Mouse (Mus musculus): Measurements from ENCODE around the gene Reep1. TPM values are rescaled to one million over a fixed set of nuclear protein-coding genes. Genes with fewer than 3 reads are reported as not detected.
A peak's percentile ranks its signal among the peaks of the same experiment; 100 is the strongest.

The Reep1 gene
- total RNA-seq, 2 experiments from 2014 or later, result 69.1 to 71.2 TPM

DNA sequence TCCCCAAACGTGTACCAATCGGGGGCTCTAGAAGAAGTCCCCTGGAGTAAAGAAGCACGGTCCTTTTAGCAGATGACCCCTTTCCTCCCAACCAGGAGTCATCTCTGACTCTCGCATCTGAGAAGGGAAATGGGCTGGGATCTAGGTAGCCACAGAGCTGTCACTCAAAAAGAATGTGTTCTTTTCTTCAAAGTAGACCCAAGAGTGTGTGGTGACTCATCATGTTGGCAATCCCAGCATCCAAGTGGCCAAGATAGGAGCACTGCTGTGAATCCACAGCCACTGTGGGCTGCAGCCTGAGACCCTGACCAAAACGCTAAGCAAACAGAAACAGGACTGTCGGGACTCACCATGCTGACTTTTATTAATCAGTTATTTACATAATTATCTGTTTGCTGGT, 37.6 kb downstream of the Reep1 start:
- H3K27ac ChIP-seq, result peak overlapping the region; percentile 77
- no peak for TF ChIP-seq CTCF (conservative IDR thresholded peaks at IDR 0.05)
- H3K4me3 ChIP-seq, result no peak overlapping the region
- no peak for DNase-seq (ENCODE audit: low spot score in 2 of 2)

DNA sequence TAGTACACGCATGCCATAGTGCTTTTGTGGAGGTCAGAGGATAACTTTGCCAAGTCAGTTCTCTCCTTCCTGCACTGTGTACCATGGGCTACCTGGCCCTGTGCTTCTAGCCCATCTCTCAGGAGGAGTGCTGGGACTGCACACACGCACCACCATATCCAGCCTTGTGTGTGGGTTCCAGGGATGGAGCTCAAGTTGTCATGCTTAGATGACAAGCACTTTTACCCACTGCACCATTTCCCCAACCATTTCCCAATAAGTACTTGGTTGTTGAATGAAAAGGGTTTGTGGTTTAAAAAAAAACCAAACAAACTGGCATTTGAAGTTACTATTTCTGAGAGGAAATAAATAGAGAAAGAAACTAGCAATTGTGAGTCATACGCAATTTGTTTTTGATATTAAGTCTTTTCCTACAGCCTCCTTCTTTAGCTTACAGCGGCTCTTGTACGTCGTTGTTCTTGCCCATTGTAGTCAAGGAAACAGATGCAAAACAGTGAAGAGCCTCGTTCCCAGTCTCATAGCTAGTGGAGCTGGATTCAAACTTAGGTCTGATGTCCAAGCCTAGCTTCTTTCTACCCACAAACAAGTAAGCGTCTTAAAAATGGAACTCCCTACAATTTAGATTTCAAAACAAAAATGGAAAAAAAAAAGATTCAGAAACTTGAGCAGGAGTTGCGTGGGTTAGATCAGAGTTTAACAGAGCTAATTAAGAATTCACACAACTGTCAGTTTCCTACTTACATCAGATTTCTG, 38.3 kb downstream of the Reep1 start:
- peak in 1 of 2 experiments; percentile 55 for DNase-seq (ENCODE audit: low spot score in 2 of 2)
- TF ChIP-seq CTCF (conservative IDR thresholded peaks at IDR 0.05), result no peak
- H3K4me3 ChIP-seq, result no peak overlapping the region
- H3K27ac ChIP-seq, result peak overlapping the region; percentile 77

DNA sequence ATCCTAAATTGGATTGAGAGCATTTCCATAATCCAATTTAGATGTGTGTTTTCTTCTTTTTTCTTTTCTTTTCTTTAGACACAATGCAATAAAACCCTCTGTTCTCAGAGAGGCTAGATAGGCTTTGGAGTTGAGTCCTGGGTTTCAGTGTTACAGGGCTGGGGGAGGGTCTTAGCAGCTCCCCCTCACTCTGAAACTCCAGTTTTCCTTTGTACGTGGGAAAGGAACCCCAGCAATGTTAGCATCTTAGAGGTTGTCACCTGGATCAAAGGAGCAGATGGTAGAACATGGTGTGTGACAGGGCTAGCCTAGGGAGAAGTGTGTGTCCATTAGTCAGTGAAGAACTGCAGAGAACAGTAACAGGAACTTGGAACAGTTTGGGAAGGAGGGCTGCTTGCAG, 38.9 kb downstream of the Reep1 start:
- no peak for TF ChIP-seq CTCF (conservative IDR thresholded peaks at IDR 0.05)
- no peak for DNase-seq (ENCODE audit: low spot score in 2 of 2)
- Histone ChIP-seq H3K27ac (peak overlapping the region; percentile 76), H3K4me3 (no peak overlapping the region)

DNA sequence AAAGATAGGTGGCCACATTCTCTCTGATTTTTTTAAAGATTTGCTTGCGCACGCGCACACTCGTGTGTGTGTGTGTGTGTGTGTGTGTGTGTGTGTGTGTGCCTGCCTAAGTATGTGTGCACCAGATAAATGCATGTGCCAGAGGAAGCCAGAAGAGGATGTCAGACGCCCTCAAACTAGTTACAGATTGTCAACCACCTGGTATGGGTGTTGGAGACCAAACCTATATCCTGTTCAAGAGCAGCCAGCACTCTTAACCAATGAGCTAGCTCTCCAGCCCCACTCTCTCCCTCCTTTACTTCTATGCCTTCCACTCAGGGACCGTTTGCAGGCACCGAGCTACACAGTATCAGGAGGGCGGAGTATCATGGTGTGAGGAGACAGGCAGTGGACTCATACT, 39.5 kb downstream of the Reep1 start:
- TF ChIP-seq CTCF (conservative IDR thresholded peaks at IDR 0.05), result no peak
- no peak overlapping the region for H3K4me3 ChIP-seq
- peak; percentile 26 to 38 for DNase-seq (ENCODE audit: low spot score in 2 of 2)
- peak overlapping the region; percentile 76 for H3K27ac ChIP-seq

DNA sequence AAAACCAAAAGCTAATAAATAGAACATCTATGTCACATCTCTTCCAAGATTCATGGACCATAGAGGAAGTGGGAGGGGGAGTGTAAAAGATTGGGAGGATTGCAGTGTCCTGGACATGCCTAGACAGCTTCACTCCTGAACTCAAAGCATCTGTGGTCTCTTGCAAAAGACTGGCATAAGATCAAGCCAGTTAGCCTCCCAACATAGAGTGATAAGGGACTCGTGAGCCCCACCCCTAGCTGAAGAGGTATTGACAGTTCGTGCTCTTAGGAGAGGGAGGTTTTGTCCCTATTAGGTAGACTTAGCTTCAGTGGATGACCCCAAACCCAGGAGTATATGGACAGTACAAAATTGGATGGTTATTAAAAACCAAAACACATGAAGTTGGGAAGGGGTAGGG, 44.2 kb downstream of the Reep1 start:
- no peak for DNase-seq (ENCODE audit: low spot score in 2 of 2)
- Histone ChIP-seq H3K4me3 (no peak overlapping the region), H3K27ac (peak overlapping the region; percentile 83; the same call in 1 of the 2 replicates)
- no peak for TF ChIP-seq CTCF (conservative IDR thresholded peaks at IDR 0.05)

DNA sequence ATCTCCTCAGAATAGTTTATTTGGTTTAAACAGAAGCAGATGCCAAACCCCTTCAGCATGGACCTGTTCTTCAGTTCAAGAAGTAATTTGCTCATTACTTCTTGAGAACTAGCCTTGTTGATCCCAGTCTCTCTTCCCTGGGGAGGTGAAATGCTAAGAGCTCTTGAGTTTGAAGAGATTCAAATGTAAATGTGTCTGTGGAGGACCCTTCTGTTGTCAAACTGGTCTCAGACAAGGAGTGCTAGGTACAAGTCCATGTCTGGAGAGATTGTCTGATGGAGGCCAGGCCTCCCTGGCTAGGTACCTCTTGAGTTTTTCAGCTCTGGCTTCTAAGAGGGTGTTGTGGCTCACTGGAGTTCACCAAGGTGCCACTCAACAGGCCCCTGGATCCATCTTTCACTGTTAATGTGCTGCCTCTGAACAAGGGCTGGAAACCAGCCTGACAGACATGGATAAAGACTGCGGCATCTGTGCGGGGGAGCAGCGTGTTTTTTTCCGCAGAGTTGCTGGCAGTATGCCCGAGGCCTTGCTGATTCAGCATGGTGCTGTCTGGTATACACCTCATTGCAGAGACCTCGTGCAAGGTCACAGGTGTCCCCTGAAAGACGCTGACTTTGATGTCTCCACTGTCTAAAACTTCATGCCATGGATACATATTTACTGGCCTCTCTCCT, 45.6 kb downstream of the Reep1 start:
- Histone ChIP-seq H3K27ac (peak overlapping the region; percentile 83), H3K4me3 (no peak overlapping the region)
- no peak for TF ChIP-seq CTCF (conservative IDR thresholded peaks at IDR 0.05)
- DNase-seq (ENCODE audit: low spot score in 2 of 2), result peak; percentile 88 to 90

DNA sequence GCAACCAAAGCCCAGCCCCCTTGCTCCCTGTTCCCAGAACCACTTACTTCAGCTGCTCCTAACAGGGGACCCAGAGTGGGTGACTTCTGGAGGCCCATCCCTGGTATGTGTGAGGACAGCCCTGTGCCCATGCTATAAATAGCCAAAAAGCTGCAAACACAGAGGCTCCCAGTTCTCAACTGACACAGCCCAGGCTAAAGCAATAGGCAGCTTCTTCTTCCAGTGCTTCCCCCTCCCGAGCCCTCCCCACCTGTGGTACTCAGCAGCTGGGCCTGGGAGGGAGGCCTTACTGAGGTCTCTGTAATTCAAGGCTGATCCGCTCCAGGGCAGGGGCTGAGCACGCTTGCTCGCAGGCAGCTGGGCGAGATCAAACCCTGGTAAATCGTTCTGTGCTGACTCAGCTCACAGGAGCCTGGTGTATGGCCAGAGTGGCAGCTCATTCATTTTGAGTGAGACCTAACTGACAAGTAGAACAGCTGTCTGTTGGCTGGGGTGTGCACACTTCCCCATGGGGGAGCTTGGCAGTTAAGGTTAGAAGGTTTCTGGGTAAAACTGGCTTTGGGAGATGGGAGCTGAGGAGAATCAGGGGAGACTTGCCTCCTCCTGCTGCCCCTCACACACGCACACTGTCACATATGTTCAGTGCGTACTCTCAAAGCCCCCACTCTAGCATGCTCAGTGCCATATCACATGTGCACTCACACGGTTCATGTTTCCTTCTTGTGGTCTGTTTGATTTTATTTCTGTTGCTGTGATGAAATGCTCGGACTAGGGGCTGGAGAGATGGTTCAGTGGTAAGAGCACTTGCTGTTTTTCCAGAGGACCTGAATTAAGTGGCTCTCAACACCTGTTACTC, 49.9 kb downstream of the Reep1 start:
- Histone ChIP-seq H3K27ac (peak overlapping the region; percentile 82), H3K4me3 (no peak overlapping the region)
- peak; percentile 40 to 61 for DNase-seq (ENCODE audit: low spot score in 2 of 2)
- TF ChIP-seq CTCF (conservative IDR thresholded peaks at IDR 0.05), result no peak

DNA sequence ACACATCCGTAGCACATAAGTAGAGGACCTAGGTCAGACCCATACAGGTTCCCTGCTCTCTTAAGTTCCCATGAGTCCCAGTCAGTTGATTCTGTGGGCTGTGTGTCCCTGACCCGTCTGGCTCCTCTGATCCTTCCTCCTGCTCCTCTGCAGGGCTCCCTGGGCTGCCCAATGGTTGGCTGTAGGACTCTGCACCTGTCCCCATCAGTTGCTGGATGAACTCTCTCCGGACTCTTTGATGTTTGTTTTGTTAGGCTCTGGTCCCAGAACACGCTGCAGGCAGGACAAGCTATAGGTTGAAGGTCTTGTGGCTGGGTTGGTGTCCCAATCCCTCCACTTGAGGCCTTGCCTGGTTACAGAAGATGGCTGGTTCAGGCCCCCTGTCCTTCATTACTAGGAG, 51.4 kb downstream of the Reep1 start:
- Histone ChIP-seq H3K27ac (no peak overlapping the region), H3K4me3 (no peak overlapping the region)
- no peak for TF ChIP-seq CTCF (conservative IDR thresholded peaks at IDR 0.05)
- no peak for DNase-seq (ENCODE audit: low spot score in 2 of 2)

DNA sequence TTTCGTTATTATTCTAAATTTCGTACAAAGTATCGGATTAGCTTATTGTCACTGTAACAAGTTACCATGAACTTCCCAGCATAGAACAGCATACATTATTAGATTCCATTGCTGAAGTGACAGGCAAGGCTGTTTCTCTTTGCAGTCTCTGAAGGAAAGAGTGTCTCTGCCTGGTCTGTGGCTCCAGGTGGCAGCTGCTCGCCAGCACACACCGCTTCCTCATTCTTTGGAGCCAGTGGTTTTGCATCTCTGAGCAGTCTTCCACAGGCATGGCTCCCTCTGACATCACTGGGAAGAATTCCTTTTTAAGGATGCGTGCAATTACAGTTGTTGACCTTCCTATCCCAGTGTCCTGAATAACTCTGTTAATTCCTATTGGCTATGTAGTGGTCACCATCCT, 52.7 kb downstream of the Reep1 start:
- Histone ChIP-seq H3K4me3 (no peak overlapping the region), H3K27ac (no peak overlapping the region)
- DNase-seq (ENCODE audit: low spot score in 2 of 2), result no peak
- TF ChIP-seq CTCF (conservative IDR thresholded peaks at IDR 0.05), result no peak

DNA sequence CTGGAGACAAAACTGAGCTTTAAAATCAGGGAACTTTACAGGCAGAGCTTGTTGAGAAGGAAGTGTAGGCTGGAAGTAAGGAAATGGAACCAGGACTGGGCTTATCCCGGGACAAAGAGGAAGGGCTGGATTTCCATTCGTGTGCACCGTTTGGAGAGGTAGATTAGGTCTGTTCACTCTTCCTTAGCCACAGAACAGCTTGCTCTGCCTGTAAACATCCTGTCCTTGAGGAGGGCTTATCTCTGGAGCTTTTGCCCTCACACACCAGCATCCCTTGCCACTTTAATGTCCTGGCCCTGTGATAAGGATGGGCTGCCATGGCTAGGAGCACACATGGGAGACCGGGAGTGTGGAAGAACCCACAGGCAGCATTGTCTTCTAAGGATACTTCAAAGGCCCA, 60.4 kb downstream of the Reep1 start:
- H3K27ac ChIP-seq, result no peak overlapping the region
- no peak for TF ChIP-seq CTCF (conservative IDR thresholded peaks at IDR 0.05)
- no peak overlapping the region for H3K4me3 ChIP-seq
- DNase-seq (ENCODE audit: low spot score in 2 of 2), result no peak

DNA sequence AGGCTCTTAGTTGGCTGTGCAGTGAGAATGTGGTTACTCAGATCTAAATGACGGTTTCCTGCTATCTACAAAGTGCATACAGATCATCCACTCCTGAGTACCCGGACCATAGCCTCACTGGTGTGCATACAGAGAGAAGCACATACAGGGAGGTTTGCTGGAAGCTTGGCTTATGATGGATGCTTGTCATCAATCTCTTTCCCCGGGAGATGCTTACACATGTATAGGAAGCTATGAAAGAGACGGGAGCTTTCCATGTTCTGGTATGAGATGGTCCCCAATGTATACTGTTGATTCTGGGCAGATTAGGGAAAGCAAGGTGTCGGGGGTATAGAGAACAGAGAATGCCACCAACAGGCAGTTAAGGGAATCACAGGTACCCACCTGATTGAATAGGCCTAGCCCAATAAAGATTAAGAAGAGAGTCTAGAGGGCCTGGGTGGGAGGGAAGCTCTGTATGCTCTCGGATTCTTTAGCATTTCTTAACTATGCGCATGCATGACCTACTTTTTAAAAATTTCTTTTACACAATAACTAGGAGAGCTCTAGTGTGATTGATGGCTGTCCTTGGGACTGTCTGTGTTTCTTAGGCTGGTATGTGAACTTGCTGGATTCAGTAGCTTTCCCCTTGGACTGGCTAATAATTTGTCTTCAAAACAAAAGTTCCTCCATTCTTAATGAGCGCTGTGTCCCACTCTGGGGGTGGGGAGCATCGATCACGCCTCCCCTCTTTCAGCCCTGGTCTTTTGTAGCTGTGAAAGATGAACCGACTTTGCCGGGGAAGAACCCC, 62.7 kb downstream of the Reep1 start:
- Histone ChIP-seq H3K4me3 (no peak overlapping the region), H3K27ac (0 out of 2 replicates have a peak overlapping the region, but pooled peaks have one; percentile 29)
- no peak for DNase-seq (ENCODE audit: low spot score in 2 of 2)
- peak; percentile 63 for TF ChIP-seq CTCF (conservative IDR thresholded peaks at IDR 0.05)

DNA sequence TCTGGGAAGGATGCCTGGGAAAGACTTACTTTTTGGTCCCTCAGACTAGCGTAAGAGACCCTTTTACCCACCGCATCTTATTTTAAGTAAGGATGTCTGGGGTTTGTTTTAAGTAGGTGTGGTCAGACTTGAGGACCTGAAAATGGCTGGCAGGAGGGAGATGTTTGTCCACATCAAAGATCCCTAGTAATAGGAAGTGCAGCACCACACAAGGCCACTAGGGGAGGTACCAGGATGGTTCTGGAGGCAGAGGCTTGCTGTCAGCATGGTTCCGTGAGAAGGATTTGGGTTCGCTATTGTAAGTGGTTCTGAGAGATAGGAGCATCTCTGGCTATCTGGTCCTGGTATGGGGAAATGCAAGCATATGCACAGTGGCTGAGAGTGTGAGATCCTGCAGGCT, 63.5 kb downstream of the Reep1 start:
- Histone ChIP-seq H3K27ac (no peak overlapping the region), H3K4me3 (no peak overlapping the region)
- no peak for TF ChIP-seq CTCF (conservative IDR thresholded peaks at IDR 0.05)
- DNase-seq (ENCODE audit: low spot score in 2 of 2), result no peak

All from layer of hippocampus, adult 2 months (tissue).